Mouse (Mus musculus): ENCODE measurements around the gene Gm11444.

Gene Gm11444

DNA sequence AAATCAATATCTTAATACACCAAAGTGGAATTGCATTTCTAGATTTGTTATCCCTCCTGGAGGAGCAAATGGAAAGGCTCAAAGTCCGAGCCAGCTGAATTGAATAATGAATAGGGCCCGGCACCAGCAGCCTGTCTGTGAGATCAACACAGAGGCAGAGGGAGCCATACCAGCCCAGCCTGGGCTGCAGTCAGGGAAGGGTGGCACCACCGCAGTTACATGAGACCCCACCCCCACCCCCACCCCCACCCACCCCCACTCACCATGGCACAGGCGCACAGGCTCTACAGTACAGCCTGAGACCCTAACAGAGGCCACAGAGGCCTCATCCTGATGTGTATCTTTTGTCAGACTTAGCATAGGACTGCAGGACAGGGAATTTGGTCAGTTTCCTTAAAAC is 35.5 kb downstream of the Gm11444 start:
- no peak for DNase-seq (ENCODE audit: low read depth, low spot score)

DNA sequence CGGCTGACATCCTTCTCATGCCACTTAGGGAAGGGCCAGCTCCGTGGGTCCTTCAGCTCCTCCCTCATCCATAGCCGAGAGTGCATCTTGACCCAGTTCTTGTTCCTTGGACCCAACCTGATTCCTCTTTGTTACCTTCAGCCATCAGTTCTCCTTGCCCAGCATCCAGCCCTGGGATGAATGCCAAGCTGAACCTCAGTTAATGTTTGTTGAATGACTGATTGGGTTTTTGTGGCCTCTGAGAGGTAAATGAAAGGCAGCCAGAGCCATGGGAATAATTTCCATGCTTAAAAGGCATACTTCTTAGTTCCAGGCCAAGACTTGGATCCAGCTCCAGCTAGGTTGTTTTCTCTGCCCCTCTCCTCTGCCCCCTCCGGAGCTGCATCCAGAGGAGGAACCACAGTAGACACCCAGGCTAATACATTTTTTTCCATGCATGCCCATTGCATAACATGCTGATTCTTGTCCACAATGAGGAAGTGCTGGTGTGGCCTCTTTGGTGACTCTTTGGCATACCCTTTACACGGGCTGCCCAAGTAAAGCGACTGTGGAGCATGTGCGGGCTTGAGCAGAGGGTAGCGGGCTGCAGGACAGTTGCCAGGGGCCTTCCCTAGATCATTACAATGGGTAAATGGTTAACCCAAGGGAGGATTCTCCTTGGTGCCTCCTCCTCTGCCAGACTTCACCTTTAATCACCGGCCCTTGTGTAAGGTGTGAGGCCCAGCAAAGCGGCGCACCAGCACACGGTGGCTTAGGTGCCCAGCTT is 37.7 kb downstream of the Gm11444 start:
- no peak for DNase-seq (ENCODE audit: low read depth, low spot score)

DNA sequence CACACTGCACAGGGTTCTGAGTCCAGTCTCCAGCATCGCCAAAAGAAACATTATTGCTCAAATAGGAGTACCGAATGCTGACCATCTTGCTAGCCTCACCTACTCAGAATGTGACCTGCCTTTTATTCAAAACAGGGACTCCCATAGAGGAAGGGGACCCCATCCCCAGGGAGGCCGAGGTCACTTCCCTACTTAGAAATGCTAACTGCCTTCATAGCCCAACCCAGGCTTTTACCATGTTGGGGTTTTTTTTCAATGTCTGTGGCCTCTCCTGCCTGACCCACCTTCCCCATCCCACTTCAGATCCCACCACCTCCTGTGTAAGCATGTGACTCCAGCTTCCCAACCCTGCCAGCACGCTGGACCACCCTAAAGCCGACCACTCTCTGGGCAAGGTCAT is 38.5 kb downstream of the Gm11444 start:
- no peak for DNase-seq (ENCODE audit: low read depth, low spot score)

DNA sequence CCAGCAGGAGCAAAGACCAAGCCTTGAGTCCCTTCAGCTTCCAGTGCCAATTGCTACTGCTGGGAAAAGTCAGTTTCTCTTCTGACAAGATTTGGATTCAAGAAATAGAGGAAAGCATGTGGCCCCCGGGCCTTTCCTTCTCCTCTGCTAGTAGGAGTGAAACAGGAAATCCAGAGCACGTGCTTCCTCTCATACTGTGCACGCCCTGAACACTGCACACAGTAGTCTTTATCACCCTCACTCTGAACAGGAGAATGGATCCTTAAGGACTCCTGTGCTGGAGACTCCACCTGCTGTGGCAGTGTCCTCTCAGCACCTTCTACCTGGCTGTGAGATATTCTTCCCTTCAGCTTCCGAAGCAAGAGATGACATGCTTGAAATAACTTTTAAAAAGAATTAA is 38.9 kb downstream of the Gm11444 start:
- DNase-seq (ENCODE audit: low read depth, low spot score), result no peak

DNA sequence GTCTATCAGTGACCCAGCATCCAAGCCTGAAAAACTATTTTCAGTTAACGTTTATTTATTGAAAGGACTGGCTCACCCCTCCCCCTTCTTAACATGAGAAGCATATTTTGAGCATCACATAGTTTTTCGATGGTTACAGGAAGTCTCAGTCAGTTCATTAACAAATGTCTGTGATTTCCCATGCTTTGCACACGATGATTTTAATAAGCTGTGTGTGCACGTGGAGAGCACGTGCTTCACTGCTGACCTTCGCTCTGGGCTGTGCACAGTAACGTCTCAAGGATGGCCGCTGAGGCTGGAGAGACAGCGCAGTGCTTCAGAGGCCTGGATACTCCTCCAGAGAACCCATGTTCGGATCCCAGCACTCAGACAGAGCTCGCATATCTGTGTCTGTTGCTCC is 42.8 kb downstream of the Gm11444 start:
- DNase-seq (ENCODE audit: low read depth, low spot score), result no peak

DNA sequence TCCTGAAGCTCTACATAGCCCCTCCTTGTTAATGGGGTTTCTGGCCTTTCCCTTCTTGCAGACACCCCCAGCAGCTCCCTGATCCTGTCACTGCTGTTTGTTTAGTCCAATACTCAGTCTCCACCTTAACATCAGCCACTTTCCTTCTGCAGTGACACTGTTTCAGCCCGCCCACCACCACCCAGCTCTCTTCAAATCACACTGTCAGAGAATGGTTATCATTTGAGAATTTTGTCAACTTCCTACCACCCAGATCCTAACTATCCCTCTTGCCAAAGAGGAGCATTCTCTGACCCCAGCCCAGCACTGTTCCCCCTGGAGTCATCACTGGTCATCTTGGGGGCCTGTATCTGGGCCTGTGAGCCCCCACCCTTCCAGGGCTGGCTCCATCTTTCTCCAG is 44.4 kb downstream of the Gm11444 start:
- no peak for DNase-seq (ENCODE audit: low read depth, low spot score)

DNA sequence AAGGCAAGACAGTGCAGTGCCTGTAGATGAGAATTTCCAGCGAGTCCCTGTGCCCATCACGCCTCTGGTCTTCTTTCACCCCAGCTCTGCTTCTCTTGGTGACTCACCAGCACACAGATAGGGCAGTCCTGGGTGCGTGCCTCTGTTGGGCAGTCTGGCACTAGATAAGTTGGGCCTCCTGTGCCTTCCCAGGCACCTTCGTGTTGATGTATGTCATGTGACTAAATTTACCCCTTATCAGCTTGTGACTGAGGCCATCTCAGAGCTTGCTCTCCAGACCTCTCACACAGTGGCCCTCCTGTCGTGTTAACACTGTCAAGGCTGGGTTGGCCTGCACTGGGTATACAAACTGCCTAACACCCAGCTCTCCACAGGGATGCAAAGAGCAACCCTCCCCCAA is 46.1 kb downstream of the Gm11444 start:
- DNase-seq (ENCODE audit: low read depth, low spot score), result no peak

DNA sequence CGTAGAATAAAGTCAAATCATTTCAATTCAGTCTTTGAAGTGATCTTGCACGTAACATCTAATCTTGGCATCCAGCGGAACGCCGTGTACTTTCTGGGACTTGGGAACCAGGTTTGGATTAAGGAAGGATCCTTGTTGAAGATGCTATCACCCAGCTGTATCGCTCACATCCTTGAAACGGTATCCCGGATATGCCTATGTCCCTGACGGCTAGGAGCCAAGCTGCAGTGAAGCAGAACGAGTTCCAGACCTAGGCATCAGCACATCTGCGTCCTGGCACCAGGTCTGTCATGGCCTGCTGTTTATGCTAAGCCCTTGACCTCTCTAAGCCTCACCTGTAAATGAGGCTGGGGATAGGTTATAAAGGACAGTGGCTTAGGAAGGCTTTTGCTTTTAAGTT is 49.8 kb downstream of the Gm11444 start:
- no peak for DNase-seq (ENCODE audit: low read depth, low spot score)

DNA sequence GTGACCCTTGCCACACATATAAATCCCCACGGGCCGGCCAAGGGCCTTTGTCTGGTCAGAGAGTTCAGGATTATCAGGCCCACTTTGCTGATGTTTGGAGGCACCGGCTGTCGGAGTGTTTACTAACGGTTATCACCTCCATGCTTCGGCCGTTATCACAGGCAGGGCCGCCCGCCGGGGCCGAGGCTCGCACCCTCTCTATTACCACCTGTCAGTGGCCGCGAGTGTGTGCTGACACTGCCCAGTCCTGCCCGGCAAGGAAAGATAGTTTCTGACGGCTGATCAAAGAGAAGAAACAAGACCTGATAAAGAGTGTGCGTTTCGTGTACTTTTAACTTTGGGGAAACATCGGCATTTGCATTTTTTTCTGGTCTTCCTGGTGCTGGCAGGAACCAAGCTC is 50.3 kb downstream of the Gm11444 start:
- peak; percentile 48 for DNase-seq (ENCODE audit: low read depth, low spot score)

DNA sequence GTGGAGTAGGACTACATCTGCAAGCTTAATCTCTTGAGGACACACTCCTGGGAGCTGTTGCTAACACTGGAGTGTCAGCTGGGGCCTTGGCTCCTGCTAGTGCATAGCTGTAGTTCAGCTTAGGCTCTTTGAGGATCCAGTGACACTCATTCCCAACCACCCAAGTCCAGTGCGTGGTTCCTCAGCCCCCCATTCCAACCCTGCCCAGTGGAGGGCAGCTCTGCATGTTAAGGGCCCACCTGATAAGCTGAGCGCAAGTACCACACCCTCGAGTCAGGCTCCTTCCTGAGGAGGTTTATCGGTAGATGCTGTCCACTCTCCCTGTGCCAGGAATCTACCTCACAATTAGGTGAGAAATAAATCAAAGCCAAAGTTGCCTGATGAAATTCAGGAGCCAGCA is 50.7 kb downstream of the Gm11444 start:
- DNase-seq (ENCODE audit: low read depth, low spot score), result no peak

Measured in forelimb bud, embryonic 11.5 days (tissue).